Mouse (Mus musculus): ENCODE results near the gene Olfr916.

Gene Olfr916

DNA sequence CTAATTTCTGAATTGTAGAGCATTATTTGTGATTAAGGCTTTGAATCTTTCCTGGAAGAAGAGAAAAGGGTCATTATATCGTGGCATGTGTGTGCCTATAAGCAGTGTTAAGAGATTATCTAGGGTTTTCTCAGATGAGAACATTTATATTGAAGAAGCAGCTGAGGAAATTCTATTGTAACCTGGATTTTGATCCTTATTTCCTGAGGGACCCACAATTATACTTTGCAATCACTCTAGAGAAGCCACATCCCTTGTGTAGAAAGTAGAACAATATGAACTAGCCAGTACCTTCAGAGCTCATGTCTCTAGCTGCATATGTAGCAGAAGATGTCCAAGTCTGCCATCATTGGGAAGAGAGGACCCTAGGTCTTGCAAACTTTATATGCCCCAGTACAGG lies at the start of gene Olfr916:
TSS of gene Olfr916 (minus strand) at position 101 of the 400 bp plus-strand sequence.
- no peak for DNase-seq (ENCODE audit: low read depth)

- no peak for DNase-seq (ENCODE audit: low read depth)
Measured at GRCm38 (mm10) chr9:38674501-38674900, 14.8 kb upstream of the Olfr916 start, which contains the start of gene Olfr918. TSS of gene Olfr918 (minus strand) at chr9:38674601.

GRCm38 (mm10) chr9:38672887-38673286 lies 13.2 kb upstream of the Olfr916 start:
- no peak for DNase-seq (ENCODE audit: low read depth)

DNA sequence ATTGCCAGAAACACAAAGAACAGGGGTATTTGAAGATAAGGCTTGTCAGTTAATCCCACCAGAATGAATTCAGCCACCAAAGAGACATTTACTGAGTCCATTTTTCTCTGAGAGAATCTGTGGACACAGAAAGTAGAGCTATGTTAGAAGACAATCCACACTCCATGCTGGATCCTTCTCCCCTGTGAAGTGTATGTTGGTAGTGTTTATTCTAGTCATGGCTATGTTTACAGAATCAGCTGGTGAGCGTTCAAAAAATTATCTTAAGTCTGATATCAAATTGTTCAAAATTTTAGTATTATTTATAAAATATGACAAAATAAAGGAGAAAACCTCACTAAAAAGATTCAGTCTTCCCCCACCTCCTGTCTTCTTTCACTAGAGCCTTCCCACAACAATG lies 6.1 kb upstream of the Olfr916 start, which contains the start of gene Olfr917:
TSS of gene Olfr917 (minus strand) at position 101 of the 400 bp plus-strand sequence.
- no peak for DNase-seq (ENCODE audit: low read depth)

GRCm38 (mm10) chr9:38632406-38632805 lies 27.3 kb downstream of the Olfr916 start:
- no peak for DNase-seq (ENCODE audit: low read depth)

Data from fibroblast of lung, adult 2 months (primary cell).